Mouse (Mus musculus): Measurements from ENCODE around the gene Olfr1274-ps. TPM values are rescaled to one million over a fixed set of nuclear protein-coding genes. Genes with fewer than 3 reads are reported as not detected.
"Not testable (repeated sequence)": the region's sequence is repeated elsewhere in the genome, so short reads cannot be mapped to it uniquely, and the experiment has no call there.

Gene Olfr1274-ps
- not detected in 2 replicates for polyA plus RNA-seq (2012)

- not testable (repeated sequence) for TF ChIP-seq GATA1 (IDR thresholded peaks at IDR 0.05; ENCODE audit: low read length)
These were observed at the start of gene Olfr1274-ps for GRCm38 (mm10) chr2:90398633-90399107. Olfr1274-ps (plus strand) TSS chr2:90398683.

- TF ChIP-seq GATA1 (IDR thresholded peaks at IDR 0.05; ENCODE audit: low read length): no peak
These were observed 45.3 kb downstream of the Olfr1274-ps start for GRCm38 (mm10) chr2:90443811-90444210.

GRCm38 (mm10) chr2:90448967-90449740 lies 50.7 kb downstream of the Olfr1274-ps start:
- no peak for TF ChIP-seq GATA1 (IDR thresholded peaks at IDR 0.05; ENCODE audit: low read length)

- TF ChIP-seq GATA1 (IDR thresholded peaks at IDR 0.05; ENCODE audit: low read length): no peak
These were observed 53.9 kb downstream of the Olfr1274-ps start for GRCm38 (mm10) chr2:90452380-90452779.

Other genes starting within 250 kb of the Olfr1274-ps start
- not detected in 2 replicates for gene Olfr1270, start 245.6 kb upstream of the Olfr1274-ps start, polyA plus RNA-seq (2012)
- gene Olfr1506, start 174.2 kb upstream of the Olfr1274-ps start, polyA plus RNA-seq (2012): not detected in 2 replicates
- not detected in 2 replicates for gene Olfr142, start 141.1 kb upstream of the Olfr1274-ps start, polyA plus RNA-seq (2012)
- not detected in 2 replicates for gene Olfr1271, start 127.7 kb upstream of the Olfr1274-ps start, polyA plus RNA-seq (2012)
- gene Olfr1272, start 105.8 kb upstream of the Olfr1274-ps start, polyA plus RNA-seq (2012): not detected in 2 replicates
- not detected in 2 replicates for gene Gm13769, start 76.5 kb upstream of the Olfr1274-ps start, polyA plus RNA-seq (2012)
- not detected in 2 replicates for gene Ptprj, start 182.0 kb downstream of the Olfr1274-ps start, polyA plus RNA-seq (2012)

Data from G1E-ER4 (cell line).